Mouse (Mus musculus): ENCODE measurements around the gene Bhlha15.
A peak's percentile ranks its signal among the peaks of the same experiment; 100 is the strongest.

The Bhlha15 gene

GRCm38 (mm10) chr5:144183248-144183559, 6.9 kb upstream of the Bhlha15 start:
- H3K36me3 ChIP-seq (ENCODE audit: insufficient read depth, low read length), result peaks cover 76% of the 10 kb centered on the region
- peaks cover 80% of the 10 kb centered on the region for H3K4me1 ChIP-seq (replicated peaks; ENCODE audit: low read depth, low read length)
- peak overlapping the region; percentile 57 for H3K4me3 ChIP-seq (replicated peaks; ENCODE audit: low read length)
- no peaks in the 10 kb centered on the region for H3K9me3 ChIP-seq (ENCODE audit: low read length)
- TF ChIP-seq CTCF (conservative IDR thresholded peaks at IDR 0.05; ENCODE audit: low read length) (no peak), POU5F1 (IDR thresholded peaks at IDR 0.05; ENCODE audit: borderline replicate concordance, low read length) (no peak), NANOG (IDR thresholded peaks at IDR 0.05; ENCODE audit: borderline replicate concordance, low read length) (no peak)
- H3K27me3 ChIP-seq (ENCODE audit: insufficient read depth, low read length), result no peaks in the 10 kb centered on the region

- peak overlapping the region; percentile 41 for H3K4me3 ChIP-seq (replicated peaks; ENCODE audit: low read length)
- H3K4me1 ChIP-seq (replicated peaks; ENCODE audit: low read depth, low read length), result peaks cover 80% of the 10 kb centered on the region
- peaks cover 76% of the 10 kb centered on the region for H3K36me3 ChIP-seq (ENCODE audit: insufficient read depth, low read length)
- no peaks in the 10 kb centered on the region for H3K27me3 ChIP-seq (ENCODE audit: insufficient read depth, low read length)
- TF ChIP-seq CTCF (conservative IDR thresholded peaks at IDR 0.05; ENCODE audit: low read length), result no peak
- TF ChIP-seq NANOG (IDR thresholded peaks at IDR 0.05; ENCODE audit: borderline replicate concordance, low read length), result peak; percentile 57; the same call in 1 of the 2 replicates
- H3K9me3 ChIP-seq (ENCODE audit: low read length), result no peaks in the 10 kb centered on the region
Measured at GRCm38 (mm10) chr5:144183647-144184335, 6.3 kb upstream of the Bhlha15 start.

- H3K36me3 ChIP-seq (ENCODE audit: insufficient read depth, low read length), result peaks cover 71% of the 10 kb centered on the region
- H3K4me1 ChIP-seq (replicated peaks; ENCODE audit: low read depth, low read length), result peaks cover 80% of the 10 kb centered on the region
- TF ChIP-seq NANOG (IDR thresholded peaks at IDR 0.05; ENCODE audit: borderline replicate concordance, low read length) (no peak), POU5F1 (IDR thresholded peaks at IDR 0.05; ENCODE audit: borderline replicate concordance, low read length) (no peak), CTCF (conservative IDR thresholded peaks at IDR 0.05; ENCODE audit: low read length) (no peak)
- no peaks in the 10 kb centered on the region for H3K27me3 ChIP-seq (ENCODE audit: insufficient read depth, low read length)
- H3K4me3 ChIP-seq (replicated peaks; ENCODE audit: low read length), result peak overlapping the region; percentile 41
- H3K9me3 ChIP-seq (ENCODE audit: low read length), result no peaks in the 10 kb centered on the region
Measured at GRCm38 (mm10) chr5:144184350-144185045, 5.6 kb upstream of the Bhlha15 start.

GRCm38 (mm10) chr5:144188422-144188821, 1.7 kb upstream of the Bhlha15 start:
- H3K36me3 ChIP-seq (ENCODE audit: insufficient read depth, low read length), result peaks cover 50% of the 10 kb centered on the region

GRCm38 (mm10) chr5:144189327-144189726, 759 bp upstream of the Bhlha15 start:
- Histone ChIP-seq H3K4me3 (replicated peaks; ENCODE audit: low read length) (peak overlapping the region; percentile 68; the same call in 1 of the 2 replicates), H3K4me1 (replicated peaks; ENCODE audit: low read depth, low read length) (peaks cover 76% of the 10 kb centered on the region), H3K27me3 (ENCODE audit: insufficient read depth, low read length) (peaks cover 17% of the 10 kb centered on the region), H3K9me3 (ENCODE audit: low read length) (no peaks in the 10 kb centered on the region), H3K36me3 (ENCODE audit: insufficient read depth, low read length) (peaks cover 43% of the 10 kb centered on the region)
- TF ChIP-seq CTCF (conservative IDR thresholded peaks at IDR 0.05; ENCODE audit: low read length) (no peak), NANOG (IDR thresholded peaks at IDR 0.05; ENCODE audit: borderline replicate concordance, low read length) (no peak), POU5F1 (IDR thresholded peaks at IDR 0.05; ENCODE audit: borderline replicate concordance, low read length) (no peak)

More at GRCm38 (mm10) chr5:144188422-144188821, 1.7 kb upstream of the Bhlha15 start:
- Histone ChIP-seq H3K4me1 (replicated peaks; ENCODE audit: low read depth, low read length) (peaks cover 76% of the 10 kb centered on the region), H3K4me3 (replicated peaks; ENCODE audit: low read length) (no peak overlapping the region), H3K9me3 (ENCODE audit: low read length) (no peaks in the 10 kb centered on the region), H3K27me3 (ENCODE audit: insufficient read depth, low read length) (peaks cover 17% of the 10 kb centered on the region)
- TF ChIP-seq NANOG (IDR thresholded peaks at IDR 0.05; ENCODE audit: borderline replicate concordance, low read length) (no peak), POU5F1 (IDR thresholded peaks at IDR 0.05; ENCODE audit: borderline replicate concordance, low read length) (no peak), CTCF (conservative IDR thresholded peaks at IDR 0.05; ENCODE audit: low read length) (no peak)

- H3K4me3 ChIP-seq (replicated peaks; ENCODE audit: low read length), result peak overlapping the region; percentile 68
- peaks cover 17% of the 10 kb centered on the region for H3K27me3 ChIP-seq (ENCODE audit: insufficient read depth, low read length)
- H3K4me1 ChIP-seq (replicated peaks; ENCODE audit: low read depth, low read length), result peaks cover 74% of the 10 kb centered on the region
- peaks cover 26% of the 10 kb centered on the region for H3K36me3 ChIP-seq (ENCODE audit: insufficient read depth, low read length)
- no peaks in the 10 kb centered on the region for H3K9me3 ChIP-seq (ENCODE audit: low read length)
- TF ChIP-seq CTCF (conservative IDR thresholded peaks at IDR 0.05; ENCODE audit: low read length) (no peak), POU5F1 (IDR thresholded peaks at IDR 0.05; ENCODE audit: borderline replicate concordance, low read length) (no peak), NANOG (IDR thresholded peaks at IDR 0.05; ENCODE audit: borderline replicate concordance, low read length) (no peak)
Measured at GRCm38 (mm10) chr5:144191026-144191425, 940 bp downstream of the Bhlha15 start.

- no peak overlapping the region for H3K4me3 ChIP-seq (replicated peaks; ENCODE audit: low read length)
- H3K36me3 ChIP-seq (ENCODE audit: insufficient read depth, low read length), result peaks cover 12% of the 10 kb centered on the region
- TF ChIP-seq NANOG (IDR thresholded peaks at IDR 0.05; ENCODE audit: borderline replicate concordance, low read length) (no peak), CTCF (conservative IDR thresholded peaks at IDR 0.05; ENCODE audit: low read length) (no peak), POU5F1 (IDR thresholded peaks at IDR 0.05; ENCODE audit: borderline replicate concordance, low read length) (no peak)
- H3K4me1 ChIP-seq (replicated peaks; ENCODE audit: low read depth, low read length), result peaks cover 78% of the 10 kb centered on the region
- H3K27me3 ChIP-seq (ENCODE audit: insufficient read depth, low read length), result peaks cover 17% of the 10 kb centered on the region
- H3K9me3 ChIP-seq (ENCODE audit: low read length), result no peaks in the 10 kb centered on the region
Measured at GRCm38 (mm10) chr5:144192673-144193072, 2.6 kb downstream of the Bhlha15 start.

- Histone ChIP-seq H3K4me3 (replicated peaks; ENCODE audit: low read length) (no peak overlapping the region), H3K9me3 (ENCODE audit: low read length) (no peaks in the 10 kb centered on the region), H3K36me3 (ENCODE audit: insufficient read depth, low read length) (peaks cover 7% of the 10 kb centered on the region; the same call in 1 of the 2 replicates), H3K27me3 (ENCODE audit: insufficient read depth, low read length) (peaks cover 17% of the 10 kb centered on the region), H3K4me1 (replicated peaks; ENCODE audit: low read depth, low read length) (peaks cover 68% of the 10 kb centered on the region)
- TF ChIP-seq NANOG (IDR thresholded peaks at IDR 0.05; ENCODE audit: borderline replicate concordance, low read length) (no peak), POU5F1 (IDR thresholded peaks at IDR 0.05; ENCODE audit: borderline replicate concordance, low read length) (no peak), CTCF (conservative IDR thresholded peaks at IDR 0.05; ENCODE audit: low read length) (no peak)
Measured at GRCm38 (mm10) chr5:144194416-144194815, 4.3 kb downstream of the Bhlha15 start.

Data from E14TG2a.4 (cell line).